Mouse (Mus musculus) cerebellum, adult 18-20 months (tissue): Measurements from ENCODE around the gene Aph1b.
"Not testable (repeated sequence)": the region's sequence is repeated elsewhere in the genome, so short reads cannot be mapped to it uniquely, and the experiment has no call there.

ENCODE experiments used
- DNase-seq, 2 experiments: peaks; one replicate each; pipeline ENCODE4 v3.0.0; 2021

The Aph1b gene

GRCm38 (mm10) chr9:66795464-66796324 is at the start of gene Aph1b:
Gene Aph1b, minus strand, starts transcription at chr9:66795490.
- DNase-seq: peak; percentile 97 to 99

GRCm38 (mm10) chr9:66835097-66835480 is 39.8 kb upstream of the Aph1b start:
- DNase-seq: no peak

GRCm38 (mm10) chr9:66834318-66835096 is 39.2 kb upstream of the Aph1b start, which contains the start of gene Aph1c:
Gene Aph1c, minus strand, starts transcription at chr9:66834726.
- DNase-seq: peak; percentile 99 to 100

GRCm38 (mm10) chr9:66833851-66834250 is 38.6 kb upstream of the Aph1b start:
- peak; percentile 18 to 26 for DNase-seq

- no peak for DNase-seq
Measured at GRCm38 (mm10) chr9:66832366-66832908, 37.1 kb upstream of the Aph1b start.

GRCm38 (mm10) chr9:66825990-66826389 is 30.7 kb upstream of the Aph1b start:
- peak; percentile 46 to 50 for DNase-seq

GRCm38 (mm10) chr9:66822255-66822654 is 27.0 kb upstream of the Aph1b start:
- DNase-seq: not testable (repeated sequence)

- DNase-seq: no peak
Measured at GRCm38 (mm10) chr9:66820996-66821395, 25.7 kb upstream of the Aph1b start.

GRCm38 (mm10) chr9:66813392-66813791 is 18.1 kb upstream of the Aph1b start:
- DNase-seq: no peak

GRCm38 (mm10) chr9:66805951-66806350 is 10.7 kb upstream of the Aph1b start:
- not testable (repeated sequence) for DNase-seq

- DNase-seq: no peak
Measured at GRCm38 (mm10) chr9:66801947-66802346, 6.7 kb upstream of the Aph1b start.

- DNase-seq: no peak
Measured at GRCm38 (mm10) chr9:66796739-66797138, 1.4 kb upstream of the Aph1b start, which contains the start of gene Gm10647. Gene Gm10647, plus strand, starts transcription at chr9:66797039.

- DNase-seq: peak; percentile 18 to 40
Measured at GRCm38 (mm10) chr9:66794629-66795463, 444 bp downstream of the Aph1b start.

- peak; percentile 33 to 47 for DNase-seq
Measured at GRCm38 (mm10) chr9:66787821-66788220, 7.5 kb downstream of the Aph1b start.

- DNase-seq: not testable (repeated sequence)
Measured at GRCm38 (mm10) chr9:66784552-66784951, 10.7 kb downstream of the Aph1b start.

GRCm38 (mm10) chr9:66770701-66771100 is 24.6 kb downstream of the Aph1b start:
- DNase-seq: no peak

- DNase-seq: no peak
Measured at GRCm38 (mm10) chr9:66769275-66769674, 26.0 kb downstream of the Aph1b start.

GRCm38 (mm10) chr9:66768721-66769120 is 26.6 kb downstream of the Aph1b start:
- no peak for DNase-seq

GRCm38 (mm10) chr9:66760991-66761390 is 34.3 kb downstream of the Aph1b start:
- no peak for DNase-seq

- DNase-seq: no peak
Measured at GRCm38 (mm10) chr9:66752849-66753248, 42.4 kb downstream of the Aph1b start.

GRCm38 (mm10) chr9:66748390-66748789 is 46.9 kb downstream of the Aph1b start:
- DNase-seq: no peak

- peak in 1 of 2 experiments; percentile 55 for DNase-seq
Measured at GRCm38 (mm10) chr9:66744531-66744930, 50.8 kb downstream of the Aph1b start.
